Mouse (Mus musculus) kidney, postnatal 0 days (tissue): Measurements from ENCODE around the gene Slc2a1. TPM values are rescaled to one million over a fixed set of nuclear protein-coding genes. Genes with fewer than 3 reads are reported as not detected.

ENCODE experiments used
- ATAC-seq: fragments of 200-750 bp; cut with Nextera tagmentation; replicated peaks from 2 replicates; pipeline ENCODE4 v1.8.0; 2017; ENCODE audit warnings: low read depth, moderate number of reproducible peaks, moderate TSS enrichment, moderate library complexity; ENCODE audit not compliant: low FRiP score
- DNase-seq: peaks from one replicate; pipeline ENCODE4 v3.0.0-alpha.2; 2016; ENCODE audit warnings: low spot score
- H3K27ac ChIP-seq: fragments of 300-500 bp; sonication (generic); 2 replicates; pipeline ENCODE4 v1.5.1; 2014; ENCODE audit warnings: mild to moderate bottlenecking
- H3K27me3 ChIP-seq: fragments of 300-500 bp; sonication (generic); 2 replicates; pipeline ENCODE4 v1.6.1; 2014; ENCODE audit warnings: low read length, mixed read lengths; ENCODE audit not compliant: insufficient read depth
- H3K36me3 ChIP-seq: fragments of 300-500 bp; sonication (generic); 2 replicates; pipeline ENCODE4 v1.6.1; 2014; ENCODE audit warnings: low read length, mixed read lengths; ENCODE audit not compliant: insufficient read depth
- H3K4me1 ChIP-seq: fragments of 300-500 bp; sonication (generic); replicated peaks from 2 replicates; pipeline ENCODE4 v1.6.1; 2014; ENCODE audit warnings: antibody characterized with exemption, low read length, mixed read lengths; ENCODE audit not compliant: insufficient read depth
- H3K4me2 ChIP-seq: fragments of 300-500 bp; sonication (generic); 2 replicates; pipeline ENCODE4 v1.6.1; 2014; ENCODE audit warnings: mild to moderate bottlenecking, low read length, moderate library complexity, mixed read lengths
- H3K4me3 ChIP-seq: fragments of 300-500 bp; sonication (generic); replicated peaks from 2 replicates; pipeline ENCODE4 v1.5.1; 2014; ENCODE audit warnings: low read depth, low read length
- H3K9ac ChIP-seq: fragments of 300-500 bp; sonication (generic); 2 replicates; pipeline ENCODE4 v1.6.1; 2014; ENCODE audit warnings: low read depth, low read length
- H3K9me3 ChIP-seq: fragments of 300-500 bp; sonication (generic); replicated peaks from 2 replicates; pipeline ENCODE4 v1.6.1; 2016; ENCODE audit warnings: low read length, inconsistent platforms, mixed read lengths
- CTCF ChIP-seq: IDR thresholded peaks from 2 replicates; pipeline ENCODE4 v1.5.1; 2016; ENCODE audit warnings: antibody characterized with exemption, low read depth, mild to moderate bottlenecking, moderate library complexity
- WGBS: fragments of 180-500 bp; shearing (Covaris S2); extraction: QIAGEN DNeasy Blood & Tissue Kit; methylation state at CpG from one replicate; pipeline ENCODE4 v1.1.7; 2014; 5-methylcytosine and 5-hydroxymethylcytosine counted together
- polyA plus RNA-seq: library from polyadenylated mRNA; unstranded; fragments of >200 nt; fragmentation: Nextera tagmentation; extraction: Ambion mirVana; gene quantifications from 2 replicates; pipeline ENCODE4 v1.2.1, GENCODE M21; 2015

Gene Slc2a1
- polyA plus RNA-seq, 1 experiment from 2014 or later = 58.0 TPM

- ATAC-seq = no peak
- no peak overlapping the region for H3K4me2 ChIP-seq
- TF ChIP-seq CTCF = no peak
Measured at GRCm38 (mm10) chr4:119124771-119125273, 16.3 kb downstream of the Slc2a1 start.

GRCm38 (mm10) chr4:119125577-119126270 lies 17.2 kb downstream of the Slc2a1 start:
- H3K36me3 ChIP-seq = peaks cover 22% of the 10 kb centered on the region; the same call in 1 of the 2 replicates
- no peaks in the 10 kb centered on the region for H3K27me3 ChIP-seq
- TF ChIP-seq CTCF = no peak
- H3K4me1 ChIP-seq = no peaks in the 10 kb centered on the region
- H3K27ac ChIP-seq = peak overlapping the region; percentile 19; the same call in 1 of the 2 replicates
- DNase-seq = no peak
- no peak for ATAC-seq
- H3K9ac ChIP-seq = no peak overlapping the region
- no peaks in the 10 kb centered on the region for H3K9me3 ChIP-seq
- H3K4me2 ChIP-seq = no peak overlapping the region
- no peak overlapping the region for H3K4me3 ChIP-seq
- 77% methylated on average over 9 of the region's 9 CpGs for WGBS

More at GRCm38 (mm10) chr4:119124771-119125273, 16.3 kb downstream of the Slc2a1 start:
- DNase-seq = no peak
- WGBS = 73% methylated on average over 2 of the region's 2 CpGs
- H3K9me3 ChIP-seq = no peaks in the 10 kb centered on the region
- H3K36me3 ChIP-seq = peaks cover 29% of the 10 kb centered on the region
- H3K27ac ChIP-seq = no peak overlapping the region
- H3K4me3 ChIP-seq = no peak overlapping the region
- H3K27me3 ChIP-seq = no peaks in the 10 kb centered on the region
- no peaks in the 10 kb centered on the region for H3K4me1 ChIP-seq
- H3K9ac ChIP-seq = no peak overlapping the region

GRCm38 (mm10) chr4:119127229-119127628 lies 18.7 kb downstream of the Slc2a1 start:
- Histone ChIP-seq H3K36me3 (peaks cover 26% of the 10 kb centered on the region), H3K9me3 (no peaks in the 10 kb centered on the region), H3K4me3 (no peak overlapping the region), H3K27ac (no peak overlapping the region), H3K27me3 (no peaks in the 10 kb centered on the region), H3K4me1 (no peaks in the 10 kb centered on the region), H3K4me2 (no peak overlapping the region), H3K9ac (no peak overlapping the region)
- ATAC-seq = no peak
- no peak for DNase-seq
- no peak for TF ChIP-seq CTCF
- WGBS = 64% methylated on average over 6 of the region's 6 CpGs

GRCm38 (mm10) chr4:119128547-119128946 lies 20.0 kb downstream of the Slc2a1 start:
- H3K36me3 ChIP-seq = peaks cover 31% of the 10 kb centered on the region
- no peaks in the 10 kb centered on the region for H3K27me3 ChIP-seq
- no peak overlapping the region for H3K27ac ChIP-seq
- H3K9ac ChIP-seq = no peak overlapping the region
- no peak overlapping the region for H3K4me2 ChIP-seq
- no peaks in the 10 kb centered on the region for H3K9me3 ChIP-seq
- no peaks in the 10 kb centered on the region for H3K4me1 ChIP-seq
- DNase-seq (no peak), ATAC-seq (no peak)
- WGBS = 83% methylated on average over 7 of the region's 7 CpGs
- no peak overlapping the region for H3K4me3 ChIP-seq
- TF ChIP-seq CTCF = no peak

GRCm38 (mm10) chr4:119129096-119129495 lies 20.6 kb downstream of the Slc2a1 start:
- TF ChIP-seq CTCF = no peak
- ATAC-seq (no peak), DNase-seq (no peak)
- Histone ChIP-seq H3K4me2 (no peak overlapping the region), H3K36me3 (peaks cover 36% of the 10 kb centered on the region), H3K27ac (no peak overlapping the region), H3K9ac (no peak overlapping the region), H3K27me3 (no peaks in the 10 kb centered on the region), H3K4me1 (no peaks in the 10 kb centered on the region), H3K9me3 (no peaks in the 10 kb centered on the region), H3K4me3 (no peak overlapping the region)
- WGBS = 89% methylated on average over 1 of the region's 1 CpGs

GRCm38 (mm10) chr4:119131189-119131910 lies 22.8 kb downstream of the Slc2a1 start:
- 75% methylated on average over 8 of the region's 8 CpGs for WGBS
- no peaks in the 10 kb centered on the region for H3K4me1 ChIP-seq
- no peak for TF ChIP-seq CTCF
- DNase-seq = no peak
- no peak overlapping the region for H3K9ac ChIP-seq
- H3K27ac ChIP-seq = no peak overlapping the region
- H3K4me3 ChIP-seq = no peak overlapping the region
- no peaks in the 10 kb centered on the region for H3K9me3 ChIP-seq
- H3K36me3 ChIP-seq = peaks cover 59% of the 10 kb centered on the region
- H3K27me3 ChIP-seq = no peaks in the 10 kb centered on the region
- 0 out of 2 replicates have a peak, but pooled peaks have one; percentile 31 for ATAC-seq
- H3K4me2 ChIP-seq = no peak overlapping the region
